Mouse (Mus musculus): ENCODE data around the gene 3110082I17Rik.

DNA sequence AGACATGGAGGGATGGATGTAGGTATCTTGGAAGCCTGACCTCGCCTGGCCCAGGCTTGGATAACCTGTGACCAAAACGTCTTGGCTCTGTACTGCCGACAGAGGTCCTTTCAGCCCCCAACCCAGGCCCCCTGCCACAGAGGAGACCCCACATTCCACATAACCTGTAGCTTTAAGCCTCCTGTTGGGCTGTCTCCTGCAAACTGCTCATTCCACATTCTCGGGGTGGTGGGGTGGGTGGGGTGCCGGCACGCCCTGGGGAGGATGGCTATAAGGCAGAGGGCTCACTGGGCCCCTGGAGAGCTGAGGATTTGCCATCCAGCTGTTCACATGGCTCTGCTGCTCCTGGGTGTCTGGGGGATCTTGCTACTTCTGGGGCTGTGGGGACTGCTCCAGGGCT, 108.0 kb downstream of the 3110082I17Rik start, which contains the start of gene Cyp2w1:
- TF ChIP-seq CTCF (conservative IDR thresholded peaks at IDR 0.05; ENCODE audit: insufficient read depth, insufficient read length, low read depth, low read length) (no peak), POLR2A (IDR thresholded peaks at IDR 0.05; ENCODE audit: low read depth, low read length) (no peak)
